Mouse (Mus musculus) heart, postnatal 36 days (tissue): Measurements from ENCODE around the gene Chpt1. TPM values are rescaled to one million over a fixed set of nuclear protein-coding genes. Genes with fewer than 3 reads are reported as not detected.

Source experiments
- DNase-seq, 2 experiments: peaks; one replicate each; pipeline ENCODE4 v3.0.0; 2021 to 2022
- intact Hi-C: fragments of 180-260 bp; cut with DNase I; formaldehyde crosslinking; loops from one replicate; pipeline ENCODE4 v1.15.1; 2025
- total RNA-seq, 2 experiments: library from RNA; stranded (reverse); gene quantifications; 2 replicates each; pipeline ENCODE4 v1.2.3; 2021

Chpt1 gene
- total RNA-seq, 2 experiments from 2014 or later = 321 to 351 TPM

- no peak for DNase-seq
- intact Hi-C loops = no loop called here
Measured at GRCm38 (mm10) chr10:88412290-88412995, 91.4 kb downstream of the Chpt1 start.

- intact Hi-C loops = no loop called here
- no peak for DNase-seq
Measured at GRCm38 (mm10) chr10:88409751-88410150, 94.1 kb downstream of the Chpt1 start.

GRCm38 (mm10) chr10:88407875-88408631 is 95.8 kb downstream of the Chpt1 start:
- intact Hi-C loops = loop anchor here (2.0 kb wide), 1 partner anchor 27 kb away; no protein-coding TSS in a partner anchor
- DNase-seq = no peak

DNA sequence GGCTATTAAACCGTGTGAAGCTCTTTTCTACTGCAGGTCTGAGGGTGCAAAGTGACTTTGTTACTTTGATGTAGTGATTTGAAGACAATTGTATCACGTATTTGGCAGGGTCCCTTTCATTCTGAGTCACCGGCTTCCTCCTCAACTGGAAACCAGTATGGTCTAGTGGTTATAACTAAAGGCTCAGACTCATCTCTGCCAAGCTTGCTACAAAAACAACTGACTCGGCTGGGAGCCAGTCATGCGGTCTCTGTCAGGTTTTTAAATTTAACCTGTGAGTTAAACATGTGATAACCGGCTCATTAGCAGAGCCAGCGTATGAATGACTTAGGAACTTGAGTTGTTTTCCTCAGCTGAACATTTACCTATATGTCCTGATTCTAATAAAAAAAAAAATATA is 98.1 kb downstream of the Chpt1 start:
- intact Hi-C loops = loop anchor here (2.0 kb wide), 1 partner anchor 25 kb away; no protein-coding TSS in a partner anchor
- DNase-seq = peak; percentile 48 to 52

GRCm38 (mm10) chr10:88404220-88404619 is 99.7 kb downstream of the Chpt1 start:
- intact Hi-C loops = no loop called here
- DNase-seq = no peak

- intact Hi-C loops = no loop called here
Measured at GRCm38 (mm10) chr10:88403021-88403420, 100.9 kb downstream of the Chpt1 start.

More at GRCm38 (mm10) chr10:88403021-88403420, 100.9 kb downstream of the Chpt1 start:
- DNase-seq = no peak

Other genes starting within 250 kb of the Chpt1 start
- 1 to 10 TPM; 3.0 to 3.9 TPM for gene Dram1, start 125.0 kb downstream of the Chpt1 start, total RNA-seq
- gene Gnptab, start 124.9 kb downstream of the Chpt1 start, total RNA-seq = 10 to 100 TPM; 31.2 to 32.1 TPM
- gene Sycp3, start 44.5 kb downstream of the Chpt1 start, total RNA-seq = under 1 TPM in 1 of 2 experiments, not detected in 1; 0.25 TPM
- gene Mybpc1, start 101.1 kb upstream of the Chpt1 start, total RNA-seq = under 1 TPM; 0.39 to 0.49 TPM
- under 1 TPM; 0.31 to 0.70 TPM for gene Spic, start 180.9 kb upstream of the Chpt1 start, total RNA-seq
- gene Arl1, start 226.8 kb upstream of the Chpt1 start, total RNA-seq = 10 to 100 TPM; 86.1 to 86.3 TPM